Comparison of ENCODE assay signal across 26 mouse cellular contexts in genomic region chr1:190953009-190953408, GRCm38 (mm10). TPM values are rescaled to one million over a fixed set of nuclear protein-coding genes. Genes with fewer than 3 reads are reported as not detected.
DNase-seq lines count a peak whose midpoint lies in the region; ATAC-seq and TF ChIP-seq lines count a peak whose summit lies in the region.
"Had no signal": no experiment of that assay in that cellular context is flagged by ENCODE, and none has a peak within 500 bp of the region (broad histone marks: within the 10 kb centered on the region; RNA-seq: fewer than 3 reads in every experiment).

No protein-coding gene starts in this region.

- peaks cover 34% of the 10 kb centered on the region for H3K36me3 ChIP-seq in heart, embryonic 11.5 days (ENCODE audit: control insufficient read depth, insufficient read depth, low read length)
- peaks cover 37% of the 10 kb centered on the region for H3K36me3 ChIP-seq in heart, embryonic 16.5 days (ENCODE audit: control insufficient read depth, insufficient read depth)
- H3K36me3 ChIP-seq in embryonic facial prominence, embryonic 12.5 days = peaks cover 93% of the 10 kb centered on the region
- H3K36me3 ChIP-seq in embryonic facial prominence, embryonic 15.5 days = peaks cover 80% of the 10 kb centered on the region

- no peaks in the 10 kb centered on the region for H3K27me3 ChIP-seq in heart, embryonic 11.5 days (ENCODE audit: control insufficient read depth, insufficient read depth, low read length)
- no peaks in the 10 kb centered on the region for H3K27me3 ChIP-seq in heart, embryonic 16.5 days (ENCODE audit: control insufficient read depth, insufficient read depth, low read length)
- H3K27me3 ChIP-seq in embryonic facial prominence, embryonic 12.5 days = no peaks in the 10 kb centered on the region
- no peaks in the 10 kb centered on the region for H3K27me3 ChIP-seq in embryonic facial prominence, embryonic 15.5 days
- H3K27me3 ChIP-seq: forebrain, embryonic 13.5 days; hindbrain, embryonic 12.5 days; liver, embryonic 12.5 days; midbrain, embryonic 12.5 days; neural tube, embryonic 13.5 days; Patski had no signal

- peak; percentile 57 for ATAC-seq in heart, embryonic 11.5 days (replicated peaks; ENCODE audit: insufficient number of reproducible peaks, low FRiP score, low TSS enrichment)
- peak; percentile 89 for ATAC-seq in heart, embryonic 16.5 days (replicated peaks; ENCODE audit: extremely low read depth, insufficient read depth, low FRiP score)
- ATAC-seq in embryonic facial prominence, embryonic 12.5 days (ENCODE audit: insufficient number of reproducible peaks, insufficient read depth, low FRiP score, low TSS enrichment) = no peak
- ATAC-seq in embryonic facial prominence, embryonic 15.5 days (ENCODE audit: insufficient number of reproducible peaks, low FRiP score, low TSS enrichment, low read depth) = peak; percentile 70
- ATAC-seq: forebrain, embryonic 13.5 days; liver, embryonic 12.5 days; liver, postnatal 0 days; Patski had no signal

- H3K9ac ChIP-seq in heart, embryonic 11.5 days (ENCODE audit: low read depth, low read length) = peak overlapping the region; percentile 29; the same call in 1 of the 2 replicates
- peak overlapping the region; percentile 49 for H3K9ac ChIP-seq in heart, embryonic 16.5 days (ENCODE audit: low read length)
- H3K9ac ChIP-seq in embryonic facial prominence, embryonic 12.5 days = no peak overlapping the region
- H3K9ac ChIP-seq in embryonic facial prominence, embryonic 15.5 days = no peak overlapping the region
- H3K9ac ChIP-seq: forebrain, embryonic 13.5 days; hindbrain, embryonic 12.5 days; liver, embryonic 12.5 days; liver, postnatal 0 days; midbrain, embryonic 12.5 days; neural tube, embryonic 13.5 days had no signal

- peak overlapping the region; percentile 17; the same call in 1 of the 2 replicates for H3K4me2 ChIP-seq in heart, embryonic 11.5 days
- peak overlapping the region; percentile 39 for H3K4me2 ChIP-seq in heart, embryonic 16.5 days (ENCODE audit: low read depth, low read length)
- H3K4me2 ChIP-seq in embryonic facial prominence, embryonic 12.5 days (replicated peaks) = no peak overlapping the region
- H3K4me2 ChIP-seq in embryonic facial prominence, embryonic 15.5 days (replicated peaks) = no peak overlapping the region
- H3K4me2 ChIP-seq: forebrain, embryonic 13.5 days; hindbrain, embryonic 12.5 days; liver, embryonic 12.5 days; midbrain, embryonic 12.5 days; neural tube, embryonic 13.5 days had no signal

- H3K4me3 ChIP-seq in heart, embryonic 11.5 days (ENCODE audit: low read depth, low read length) = no peak overlapping the region
- H3K4me3 ChIP-seq in heart, embryonic 16.5 days (ENCODE audit: low read length) = no peak overlapping the region
- no peak overlapping the region for H3K4me3 ChIP-seq in embryonic facial prominence, embryonic 12.5 days
- no peak overlapping the region for H3K4me3 ChIP-seq in embryonic facial prominence, embryonic 15.5 days (replicated peaks)
- H3K4me3 ChIP-seq in gastrocnemius, adult 2 months = no peak overlapping the region
- H3K4me3 ChIP-seq: forebrain, embryonic 13.5 days; hindbrain, embryonic 12.5 days; liver, embryonic 12.5 days; midbrain, embryonic 12.5 days; neural tube, embryonic 13.5 days had no signal

- TF ChIP-seq CTCF in gastrocnemius, adult 2 months (IDR thresholded peaks at IDR 0.05) = no peak

- peaks cover 17% of the 10 kb centered on the region for H3K4me1 ChIP-seq in heart, embryonic 11.5 days (ENCODE audit: control insufficient read depth, insufficient read depth, low read length)
- peaks cover 34% of the 10 kb centered on the region for H3K4me1 ChIP-seq in heart, embryonic 16.5 days (ENCODE audit: control insufficient read depth, insufficient read depth, low read length)
- no peaks in the 10 kb centered on the region for H3K4me1 ChIP-seq in embryonic facial prominence, embryonic 12.5 days
- peaks cover 4% of the 10 kb centered on the region; the same call in 1 of the 2 replicates for H3K4me1 ChIP-seq in embryonic facial prominence, embryonic 15.5 days
- H3K4me1 ChIP-seq: forebrain, embryonic 13.5 days; hindbrain, embryonic 12.5 days; midbrain, embryonic 12.5 days; neural tube, embryonic 13.5 days had no signal

- intact Hi-C loops in heart, postnatal 36 days (cut with DNase I) = no loop called here
- intact Hi-C loops in heart, postnatal 14 days (cut with DNase I) = no loop called here
- intact Hi-C loops in gastrocnemius, adult 2 months (cut with DNase I) = no loop called here

- DNase-seq in heart, postnatal 36 days = no peak
- DNase-seq in heart, postnatal 14 days = no peak
- DNase-seq in gastrocnemius, adult 2 months = no peak
- DNase-seq in adrenal gland, adult (ENCODE audit: inconsistent age in 2 of 2, low spot score in 1 of 2) = no peak
- DNase-seq: adrenal gland, postnatal 25 days; cerebellum, adult 11-12 months; cerebellum, postnatal 10 days; gastrocnemius, postnatal 14 days; kidney, adult 11 months; kidney, postnatal 14 days; layer of hippocampus, adult 9-11 months; liver, postnatal 0 days; lung, postnatal 36 days; right cerebral cortex, postnatal 4 days; thymus, adult 2 months; thymus, postnatal 36 days had no signal

- H3K9me3 ChIP-seq in heart, embryonic 11.5 days (replicated peaks; ENCODE audit: control insufficient read depth, low read length) = no peaks in the 10 kb centered on the region
- H3K9me3 ChIP-seq in heart, embryonic 16.5 days (replicated peaks; ENCODE audit: control insufficient read depth, low read length) = no peaks in the 10 kb centered on the region
- no peaks in the 10 kb centered on the region for H3K9me3 ChIP-seq in embryonic facial prominence, embryonic 12.5 days
- no peaks in the 10 kb centered on the region for H3K9me3 ChIP-seq in embryonic facial prominence, embryonic 15.5 days (replicated peaks)
- H3K9me3 ChIP-seq: forebrain, embryonic 13.5 days; hindbrain, embryonic 12.5 days; liver, embryonic 12.5 days; midbrain, embryonic 12.5 days; neural tube, embryonic 13.5 days had no signal

- 32% methylated on average over 3 of the region's 3 CpGs for WGBS in heart, embryonic 11.5 days (ENCODE audit: insufficient replicate concordance)
- WGBS in heart, embryonic 16.5 days = 37% methylated on average over 3 of the region's 3 CpGs
- WGBS in embryonic facial prominence, embryonic 12.5 days = 45% methylated on average over 3 of the region's 3 CpGs
- WGBS in embryonic facial prominence, embryonic 15.5 days = 40% methylated on average over 3 of the region's 3 CpGs

- peak overlapping the region; percentile 91 for H3K27ac ChIP-seq in heart, embryonic 11.5 days (ENCODE audit: low read depth, low read length)
- peak overlapping the region; percentile 96 for H3K27ac ChIP-seq in heart, embryonic 16.5 days (ENCODE audit: low read length)
- 0 out of 2 replicates have a peak overlapping the region, but pooled peaks have one; percentile 7 for H3K27ac ChIP-seq in embryonic facial prominence, embryonic 12.5 days
- peak overlapping the region; percentile 45 for H3K27ac ChIP-seq in embryonic facial prominence, embryonic 15.5 days (replicated peaks)
- no peak overlapping the region for H3K27ac ChIP-seq in gastrocnemius, adult 2 months
- H3K27ac ChIP-seq: forebrain, embryonic 13.5 days; hindbrain, embryonic 12.5 days; liver, embryonic 12.5 days; midbrain, embryonic 12.5 days; neural tube, embryonic 13.5 days had no signal

RNA-seq across cellular contexts. Expression of gene Vash2, which starts 26.1 kb away (rescaled TPM):
- 66.2 and 75.8 TPM in 2 replicates for polyA plus RNA-seq in heart, embryonic 11.5 days (2014; fragmentation: Nextera tagmentation; extraction: Ambion mirVana)
- under 1 TPM; 0.35 to 0.56 TPM for total RNA-seq in heart, postnatal 36 days (2021)
- 48.3 and 50.6 TPM in 2 replicates for polyA plus RNA-seq in heart, embryonic 16.5 days (2015; fragmentation: Nextera tagmentation; extraction: Ambion mirVana)
- 1 to 10 TPM; 1.4 to 1.7 TPM for total RNA-seq in heart, postnatal 14 days (2021)
- 77.9 and 82.5 TPM in 2 replicates for polyA plus RNA-seq in embryonic facial prominence, embryonic 12.5 days (2016; fragmentation: Nextera tagmentation; extraction: Ambion mirVana)
- polyA plus RNA-seq in embryonic facial prominence, embryonic 15.5 days (2015; fragmentation: Nextera tagmentation; extraction: Ambion mirVana) = 45.3 and 49.0 TPM in 2 replicates
- under 1 TPM; 0.20 to 0.66 TPM for total RNA-seq in gastrocnemius, adult 2 months (2021)

RNA-seq across cellular contexts. Expression of gene Angel2, which starts 28.1 kb away (rescaled TPM):
- polyA plus RNA-seq in heart, embryonic 11.5 days (2014; fragmentation: Nextera tagmentation; extraction: Ambion mirVana) = 32.3 and 34.6 TPM in 2 replicates
- total RNA-seq in heart, postnatal 36 days (2021) = 10 to 100 TPM; 27.9 to 29.9 TPM
- polyA plus RNA-seq in heart, embryonic 16.5 days (2015; fragmentation: Nextera tagmentation; extraction: Ambion mirVana) = 29.5 and 30.1 TPM in 2 replicates
- total RNA-seq in heart, postnatal 14 days (2021) = 10 to 100 TPM; 30.1 to 33.0 TPM
- 55.5 and 58.5 TPM in 2 replicates for polyA plus RNA-seq in embryonic facial prominence, embryonic 12.5 days (2016; fragmentation: Nextera tagmentation; extraction: Ambion mirVana)
- 40.3 and 45.7 TPM in 2 replicates for polyA plus RNA-seq in embryonic facial prominence, embryonic 15.5 days (2015; fragmentation: Nextera tagmentation; extraction: Ambion mirVana)
- total RNA-seq in gastrocnemius, adult 2 months (2021) = 10 to 100 TPM; 29.3 to 29.8 TPM

RNA-seq across cellular contexts. Expression of gene Rps6kc1, which starts 41.4 kb away (rescaled TPM):
- polyA plus RNA-seq in heart, embryonic 11.5 days (2014; fragmentation: Nextera tagmentation; extraction: Ambion mirVana) = 8.9 and 11.3 TPM in 2 replicates
- 10 to 100 TPM; 17.4 to 17.9 TPM for total RNA-seq in heart, postnatal 36 days (2021)
- polyA plus RNA-seq in heart, embryonic 16.5 days (2015; fragmentation: Nextera tagmentation; extraction: Ambion mirVana) = 10.3 TPM in 2 replicates
- 10 to 100 TPM; 16.3 to 19.2 TPM for total RNA-seq in heart, postnatal 14 days (2021)
- polyA plus RNA-seq in embryonic facial prominence, embryonic 12.5 days (2016; fragmentation: Nextera tagmentation; extraction: Ambion mirVana) = 19.5 and 21.1 TPM in 2 replicates
- 15.2 and 16.2 TPM in 2 replicates for polyA plus RNA-seq in embryonic facial prominence, embryonic 15.5 days (2015; fragmentation: Nextera tagmentation; extraction: Ambion mirVana)
- 10 to 100 TPM; 18.3 to 19.7 TPM for total RNA-seq in gastrocnemius, adult 2 months (2021)

Comparison
In these comparisons a context has a peak if more than half of its experiments do, and no peak if none do; other contexts are left out.
1. H3K4me2 ChIP-seq: peak in heart, embryonic 11.5 days (single experiment) and heart, embryonic 16.5 days (single experiment); none in embryonic facial prominence, embryonic 12.5 days (single experiment) and embryonic facial prominence, embryonic 15.5 days (single experiment).
2. H3K9ac ChIP-seq: peak in heart, embryonic 11.5 days (single experiment) and heart, embryonic 16.5 days (single experiment); none in embryonic facial prominence, embryonic 12.5 days (single experiment) and embryonic facial prominence, embryonic 15.5 days (single experiment).